Mouse (Mus musculus) thymus, adult 2 months (tissue): ENCODE measurements around the gene Zfp300. TPM values are rescaled to one million over a fixed set of nuclear protein-coding genes. Genes with fewer than 3 reads are reported as not detected.

Experiments
- DNase-seq: peaks from one replicate; pipeline ENCODE4 v3.0.0; 2021
- H3K27ac ChIP-seq: fragments of 200-500 bp; 2 replicates; pipeline ENCODE4 v1.5.1; 2012; ENCODE audit warnings: low read length, control low read depth; ENCODE audit not compliant: control insufficient read depth, insufficient read depth
- H3K27me3 ChIP-seq: fragments of 200-500 bp; 2 replicates; pipeline ENCODE4 v1.6.1; 2012; ENCODE audit warnings: mild to moderate bottlenecking, low read length, moderate library complexity, mixed read lengths; ENCODE audit not compliant: control insufficient read depth, insufficient read depth
- H3K36me3 ChIP-seq: fragments of 200-500 bp; 2 replicates; pipeline ENCODE4 v1.6.1; 2012; ENCODE audit warnings: mild to moderate bottlenecking, low read length, moderate library complexity; ENCODE audit not compliant: control insufficient read depth, insufficient read depth
- H3K4me1 ChIP-seq: fragments of 200-500 bp; replicated peaks from 2 replicates; pipeline ENCODE4 v1.6.1; 2012; ENCODE audit warnings: low read length; ENCODE audit not compliant: control insufficient read depth, insufficient read depth
- H3K4me3 ChIP-seq: fragments of 200-500 bp; 2 replicates; pipeline ENCODE4 v1.5.1; 2012; ENCODE audit warnings: mild to moderate bottlenecking, low read length, control low read depth, moderate library complexity; ENCODE audit not compliant: control insufficient read depth, insufficient read depth
- CTCF ChIP-seq: fragments of 200-500 bp; IDR thresholded peaks from 2 replicates; pipeline ENCODE4 v1.5.1; 2012; ENCODE audit warnings: mild to moderate bottlenecking, control low read depth, low read length, moderate library complexity, borderline replicate concordance; ENCODE audit not compliant: control insufficient read depth, poor library complexity, insufficient read depth; ENCODE audit errors: extremely low read depth
- POLR2A ChIP-seq: fragments of 200-500 bp; IDR thresholded peaks from 2 replicates; pipeline ENCODE4 v1.6.1; 2012; ENCODE audit warnings: mild to moderate bottlenecking, low read length, control low read depth, moderate library complexity; ENCODE audit not compliant: control insufficient read depth, poor library complexity, insufficient read depth; ENCODE audit errors: extremely low read depth
- WGBS: fragments of 180-500 bp; shearing (Covaris S2); methylation state at CpG from one replicate; pipeline ENCODE4 v1.1.7; 2018; 5-methylcytosine and 5-hydroxymethylcytosine counted together
- polyA plus RNA-seq: library from polyadenylated mRNA; depleted of rRNA; stranded (reverse); fragments of >200 nt; gene quantifications from 2 replicates; pipeline ENCODE4 v1.2.3, GENCODE M21; 2012; rRNA removed

Gene Zfp300
- 0.05 TPM in 2 replicates for polyA plus RNA-seq

GRCm38 (mm10) chrX:21088983-21089866 lies at the start of gene Zfp300:
Gene Zfp300 (minus strand): TSS chrX:21089527.
- peak within 1 kb of the TSS; percentile 54; the same call in 1 of the 2 replicates for H3K27ac ChIP-seq
- peak within 1 kb of the TSS; percentile 52 for H3K4me3 ChIP-seq
- H3K4me1 ChIP-seq, result peaks cover 3% of the 10 kb centered on the region
- no peak for TF ChIP-seq CTCF
- TF ChIP-seq POLR2A, result no peak
- DNase-seq, result peak; percentile 48
- no peaks in the 10 kb centered on the region for H3K27me3 ChIP-seq
- H3K36me3 ChIP-seq, result no peaks in the 10 kb centered on the region
- WGBS, result 3% methylated on average over 27 of the region's 27 CpGs

GRCm38 (mm10) chrX:21115520-21115919 lies 26.2 kb upstream of the Zfp300 start, which contains the start of gene Ssxa1:
Gene Ssxa1 (plus strand): TSS chrX:21115820.
- 85% methylated on average over 4 of the region's 4 CpGs for WGBS
- Histone ChIP-seq H3K27ac (no peak within 1 kb of the TSS), H3K36me3 (no peaks in the 10 kb centered on the region), H3K4me1 (no peaks in the 10 kb centered on the region), H3K27me3 (no peaks in the 10 kb centered on the region), H3K4me3 (no peak within 1 kb of the TSS)
- DNase-seq, result no peak
- no peak for TF ChIP-seq CTCF
- no peak for TF ChIP-seq POLR2A

- no peaks in the 10 kb centered on the region for H3K36me3 ChIP-seq
- H3K4me3 ChIP-seq, result no peak overlapping the region
- WGBS, result 59% methylated on average over 7 of the region's 7 CpGs
- H3K27me3 ChIP-seq, result no peaks in the 10 kb centered on the region
- no peak for DNase-seq
- H3K27ac ChIP-seq, result no peak overlapping the region
- peaks cover 3% of the 10 kb centered on the region for H3K4me1 ChIP-seq
- TF ChIP-seq CTCF (no peak), POLR2A (no peak)
Observed at GRCm38 (mm10) chrX:21089867-21090239, 526 bp upstream of the Zfp300 start.

GRCm38 (mm10) chrX:21088645-21088982 lies 713 bp downstream of the Zfp300 start:
- DNase-seq, result no peak
- Histone ChIP-seq H3K4me3 (peak overlapping the region; percentile 52), H3K27ac (peak overlapping the region; percentile 54; the same call in 1 of the 2 replicates), H3K4me1 (peaks cover 3% of the 10 kb centered on the region), H3K27me3 (no peaks in the 10 kb centered on the region), H3K36me3 (no peaks in the 10 kb centered on the region)
- TF ChIP-seq POLR2A, result no peak
- TF ChIP-seq CTCF, result no peak
- 31% methylated on average over 6 of the region's 6 CpGs for WGBS

- TF ChIP-seq POLR2A, result no peak
- no peak for TF ChIP-seq CTCF
Observed at GRCm38 (mm10) chrX:21068106-21068505, 21.2 kb downstream of the Zfp300 start, which contains the start of gene Spaca5. Gene Spaca5 (plus strand): TSS chrX:21068406.

GRCm38 (mm10) chrX:21062544-21062890 lies 26.8 kb downstream of the Zfp300 start:
- no peaks in the 10 kb centered on the region; the same call in 1 of the 2 replicates for H3K4me1 ChIP-seq
- no peak for TF ChIP-seq CTCF
- no peak for TF ChIP-seq POLR2A
- H3K27ac ChIP-seq, result no peak overlapping the region
- no peaks in the 10 kb centered on the region for H3K27me3 ChIP-seq
- 94% methylated on average over 3 of the region's 3 CpGs for WGBS
- no peak for DNase-seq
- H3K4me3 ChIP-seq, result no peak overlapping the region
- no peaks in the 10 kb centered on the region for H3K36me3 ChIP-seq

More at GRCm38 (mm10) chrX:21068106-21068505, 21.2 kb downstream of the Zfp300 start, which contains the start of gene Spaca5:
- H3K27ac ChIP-seq, result no peak within 1 kb of the TSS
- H3K4me3 ChIP-seq, result no peak within 1 kb of the TSS
- no peak for DNase-seq
- H3K27me3 ChIP-seq, result no peaks in the 10 kb centered on the region
- no peaks in the 10 kb centered on the region for H3K36me3 ChIP-seq
- no peaks in the 10 kb centered on the region for H3K4me1 ChIP-seq
